Mouse (Mus musculus) frontal cortex, postnatal 25 days (tissue): ENCODE measurements around the gene Pax9.

Experiments
- DNase-seq, 2 experiments: peaks; one replicate each; pipeline ENCODE4 v3.0.0; 2022; ENCODE audit warnings: low spot score in 2 of 2

Pax9 gene

GRCm38 (mm10) chr12:56697011-56697740, 5.6 kb downstream of the Pax9 start:
- DNase-seq: no peak

- no peak for DNase-seq
Observed at GRCm38 (mm10) chr12:56697785-56698184, 6.2 kb downstream of the Pax9 start.

- no peak for DNase-seq
Observed at GRCm38 (mm10) chr12:56698191-56698980, 6.8 kb downstream of the Pax9 start.

- DNase-seq: no peak
Observed at GRCm38 (mm10) chr12:56699351-56699750, 7.8 kb downstream of the Pax9 start.

GRCm38 (mm10) chr12:56699915-56700900, 8.6 kb downstream of the Pax9 start:
- DNase-seq: no peak

GRCm38 (mm10) chr12:56701004-56701403, 9.4 kb downstream of the Pax9 start:
- DNase-seq: no peak

GRCm38 (mm10) chr12:56717971-56718706, 26.6 kb downstream of the Pax9 start:
- DNase-seq: no peak

GRCm38 (mm10) chr12:56718707-56719051, 27.1 kb downstream of the Pax9 start:
- no peak for DNase-seq

GRCm38 (mm10) chr12:56727631-56728030, 36.1 kb downstream of the Pax9 start:
- DNase-seq: no peak

- no peak for DNase-seq
Observed at GRCm38 (mm10) chr12:56737104-56737503, 45.5 kb downstream of the Pax9 start.
